Mouse (Mus musculus) embryonic fibroblast, embryonic 13.5 days (primary cell): ENCODE data around the gene Mrgprd.

ENCODE experiments used
- CTCF ChIP-seq: IDR thresholded peaks from 2 replicates; pipeline ENCODE4 v1.5.1; 2011; ENCODE audit warnings: mild to moderate bottlenecking, control low read depth, low read length, moderate library complexity, borderline replicate concordance; ENCODE audit not compliant: insufficient read depth
- POLR2A ChIP-seq: IDR thresholded peaks from 2 replicates; pipeline ENCODE4 v1.6.1; 2011; ENCODE audit warnings: low read depth, mild to moderate bottlenecking, control low read depth, low read length, moderate library complexity

- no peak for TF ChIP-seq POLR2A
- no peak for TF ChIP-seq CTCF
Observed at GRCm38 (mm10) chr7:145308061-145308675, 6.5 kb upstream of the Mrgprd start.
